Mouse (Mus musculus) left cerebral cortex, adult 18-20 months (tissue): ENCODE measurements around the gene Hcn3. TPM values are rescaled to one million over a fixed set of nuclear protein-coding genes. Genes with fewer than 3 reads are reported as not detected.

ENCODE experiments used
- DNase-seq, 2 experiments: peaks; one replicate each; pipeline ENCODE4 v3.0.0; 2021 to 2022; ENCODE audit warnings: low spot score in 2 of 2, mixed read lengths in 1 of 2
- total RNA-seq, 2 experiments: library from RNA; stranded (reverse); gene quantifications; 2 replicates each; pipeline ENCODE4 v1.2.3; 2021

The Hcn3 gene
- total RNA-seq, 2 experiments from 2014 or later, result 14.4 to 21.9 TPM

GRCm38 (mm10) chr3:89147979-89148311 lies 12.1 kb downstream of the Hcn3 start:
- no peak for DNase-seq

GRCm38 (mm10) chr3:89147101-89147978 lies 12.7 kb downstream of the Hcn3 start:
- no peak for DNase-seq

GRCm38 (mm10) chr3:89145566-89145965 lies 14.4 kb downstream of the Hcn3 start:
- no peak for DNase-seq

GRCm38 (mm10) chr3:89144821-89145220 lies 15.2 kb downstream of the Hcn3 start:
- DNase-seq, result no peak

GRCm38 (mm10) chr3:89136365-89136764 lies 23.6 kb downstream of the Hcn3 start:
- no peak for DNase-seq

- no peak for DNase-seq
Observed at GRCm38 (mm10) chr3:89135958-89136357, 24.0 kb downstream of the Hcn3 start, which contains the start of gene Pklr. TSS of gene Pklr (plus strand) at chr3:89136142.

GRCm38 (mm10) chr3:89133752-89134151 lies 26.2 kb downstream of the Hcn3 start:
- DNase-seq, result no peak

GRCm38 (mm10) chr3:89133063-89133450 lies 26.9 kb downstream of the Hcn3 start:
- no peak for DNase-seq

GRCm38 (mm10) chr3:89132285-89133062 lies 27.5 kb downstream of the Hcn3 start:
- DNase-seq, result peak; percentile 38 to 50

GRCm38 (mm10) chr3:89131816-89132215 lies 28.2 kb downstream of the Hcn3 start:
- DNase-seq, result peak; percentile 54 to 69

GRCm38 (mm10) chr3:89129908-89130307 lies 30.1 kb downstream of the Hcn3 start:
- no peak for DNase-seq

- DNase-seq, result no peak
Observed at GRCm38 (mm10) chr3:89125981-89126380, 34.0 kb downstream of the Hcn3 start.

- DNase-seq, result no peak
Observed at GRCm38 (mm10) chr3:89124241-89124640, 35.8 kb downstream of the Hcn3 start.

- DNase-seq, result no peak
Observed at GRCm38 (mm10) chr3:89123313-89123712, 36.7 kb downstream of the Hcn3 start.

GRCm38 (mm10) chr3:89115522-89115921 lies 44.5 kb downstream of the Hcn3 start:
- DNase-seq, result peak in 1 of 2 experiments; percentile 24

- no peak for DNase-seq
Observed at GRCm38 (mm10) chr3:89113058-89113457, 46.9 kb downstream of the Hcn3 start.

GRCm38 (mm10) chr3:89108146-89108545 lies 51.9 kb downstream of the Hcn3 start:
- DNase-seq, result no peak

GRCm38 (mm10) chr3:89107545-89107944 lies 52.5 kb downstream of the Hcn3 start:
- no peak for DNase-seq

- no peak for DNase-seq
Observed at GRCm38 (mm10) chr3:89106881-89107280, 53.1 kb downstream of the Hcn3 start.

- no peak for DNase-seq
Observed at GRCm38 (mm10) chr3:89103291-89103595, 56.8 kb downstream of the Hcn3 start.

- DNase-seq, result no peak
Observed at GRCm38 (mm10) chr3:89102495-89103290, 57.3 kb downstream of the Hcn3 start.
